Mouse (Mus musculus) midbrain, embryonic 10.5 days (tissue): ENCODE data around the gene Elane. TPM values are rescaled to one million over a fixed set of nuclear protein-coding genes. Genes with fewer than 3 reads are reported as not detected.
"Not testable (repeated sequence)": the region's sequence is repeated elsewhere in the genome, so short reads cannot be mapped to it uniquely, and the experiment has no call there.

Experiments used
- DNase-seq: peaks from one replicate; pipeline ENCODE4 v3.0.0-alpha.2; 2017; ENCODE audit warnings: low spot score
- H3K27ac ChIP-seq: fragments of 300-500 bp; sonication (generic); replicated peaks from 2 replicates; pipeline ENCODE4 v1.5.1; 2016; ENCODE audit warnings: mild to moderate bottlenecking
- H3K27me3 ChIP-seq: fragments of 300-500 bp; sonication (generic); 2 replicates; pipeline ENCODE4 v1.6.1; 2016; ENCODE audit warnings: low read depth, mild to moderate bottlenecking; ENCODE audit not compliant: poor library complexity, severe bottlenecking
- H3K36me3 ChIP-seq: fragments of 300-500 bp; sonication (generic); 2 replicates; pipeline ENCODE4 v1.6.1; 2016; ENCODE audit warnings: mild to moderate bottlenecking, moderate library complexity
- H3K4me1 ChIP-seq: fragments of 300-500 bp; sonication (generic); 2 replicates; pipeline ENCODE4 v1.6.1; 2016
- H3K4me3 ChIP-seq: fragments of 300-500 bp; sonication (generic); 2 replicates; pipeline ENCODE4 v1.5.1; 2016; ENCODE audit warnings: mild to moderate bottlenecking, moderate library complexity
- H3K9me3 ChIP-seq: fragments of 300-500 bp; sonication (generic); replicated peaks from 2 replicates; pipeline ENCODE4 v1.6.1; 2016; ENCODE audit warnings: mild to moderate bottlenecking
- WGBS: fragments of 180-500 bp; shearing (Covaris S2); methylation state at CpG from one replicate; pipeline ENCODE4 v1.1.7; 2016; 5-methylcytosine and 5-hydroxymethylcytosine counted together
- polyA plus RNA-seq: library from polyadenylated mRNA; unstranded; fragments of >200 nt; fragmentation: Nextera tagmentation; extraction: Ambion mirVana; gene quantifications from 2 replicates; pipeline ENCODE4 v1.2.1, GENCODE M21; 2016

Gene Elane
- polyA plus RNA-seq, 1 experiment from 2014 or later: 0.16 TPM

- H3K4me3 ChIP-seq: peak within 1 kb of the TSS; percentile 82
- WGBS: under 1% methylated on average over 57 of the region's 57 CpGs
- peaks cover 34% of the 10 kb centered on the region for H3K36me3 ChIP-seq
- peak; percentile 87 for DNase-seq
- H3K27me3 ChIP-seq: peaks cover 13% of the 10 kb centered on the region
- no peaks in the 10 kb centered on the region for H3K9me3 ChIP-seq
- H3K27ac ChIP-seq: peak within 1 kb of the TSS; percentile 96
- H3K4me1 ChIP-seq: peaks cover 52% of the 10 kb centered on the region
Observed at GRCm38 (mm10) chr10:79874290-79874862, 11.7 kb upstream of the Elane start, which contains the start of the genes Prtn3 and Plppr3. TSS of gene Prtn3 (plus strand) at chr10:79874476. TSS of gene Plppr3 (minus strand) at chr10:79874634.

- 52% methylated on average over 1 of the region's 1 CpGs for WGBS
- H3K4me1 ChIP-seq: peaks cover 63% of the 10 kb centered on the region
Observed at GRCm38 (mm10) chr10:79877174-79877573, 8.9 kb upstream of the Elane start.

GRCm38 (mm10) chr10:79877757-79878156 is 8.3 kb upstream of the Elane start:
- WGBS: 52% methylated on average over 12 of the region's 12 CpGs
- Histone ChIP-seq H3K27ac (no peak overlapping the region), H3K4me1 (peaks cover 63% of the 10 kb centered on the region), H3K27me3 (peaks cover 46% of the 10 kb centered on the region), H3K36me3 (0 out of 2 replicates have a peak, but pooled peaks cover 2% of the 10 kb centered on the region), H3K4me3 (no peak overlapping the region), H3K9me3 (no peaks in the 10 kb centered on the region)
- DNase-seq: no peak

More at GRCm38 (mm10) chr10:79877174-79877573, 8.9 kb upstream of the Elane start:
- DNase-seq: no peak
- Histone ChIP-seq H3K4me3 (no peak overlapping the region), H3K36me3 (peaks cover 8% of the 10 kb centered on the region; the same call in 1 of the 2 replicates), H3K9me3 (no peaks in the 10 kb centered on the region), H3K27ac (no peak overlapping the region), H3K27me3 (peaks cover 41% of the 10 kb centered on the region)

GRCm38 (mm10) chr10:79879527-79879926 is 6.5 kb upstream of the Elane start:
- H3K36me3 ChIP-seq: no peaks in the 10 kb centered on the region
- no peak for DNase-seq
- whole genome bisulfite sequencing: 54% methylated on average over 3 of the region's 3 CpGs
- H3K4me1 ChIP-seq: peaks cover 56% of the 10 kb centered on the region
- H3K27ac ChIP-seq: 0 out of 2 replicates have a peak overlapping the region, but pooled peaks have one; percentile 14
- peaks cover 64% of the 10 kb centered on the region for H3K27me3 ChIP-seq
- H3K9me3 ChIP-seq: no peaks in the 10 kb centered on the region
- no peak overlapping the region for H3K4me3 ChIP-seq

DNA sequence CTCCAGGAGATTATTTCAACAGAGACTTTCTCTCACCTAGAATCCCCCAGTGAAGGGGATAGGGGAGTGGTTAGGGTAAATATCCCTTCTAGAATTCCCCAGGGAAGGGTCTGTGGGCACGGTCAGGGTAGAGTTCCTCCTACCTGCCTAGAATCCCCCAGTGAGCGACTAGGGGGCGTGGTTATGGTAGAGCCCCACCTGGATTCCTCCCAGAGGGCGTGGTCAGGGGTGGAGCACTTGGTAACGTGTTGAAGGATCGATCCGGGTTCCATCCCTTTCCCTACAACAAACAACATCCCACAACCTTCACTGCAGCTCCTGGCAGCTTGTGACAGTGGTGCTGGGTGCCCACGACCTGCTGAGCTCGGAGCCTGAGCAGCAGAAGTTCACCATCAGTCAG is 5.3 kb upstream of the Elane start:
- no peak for DNase-seq
- H3K27me3 ChIP-seq: peaks cover 65% of the 10 kb centered on the region

DNA sequence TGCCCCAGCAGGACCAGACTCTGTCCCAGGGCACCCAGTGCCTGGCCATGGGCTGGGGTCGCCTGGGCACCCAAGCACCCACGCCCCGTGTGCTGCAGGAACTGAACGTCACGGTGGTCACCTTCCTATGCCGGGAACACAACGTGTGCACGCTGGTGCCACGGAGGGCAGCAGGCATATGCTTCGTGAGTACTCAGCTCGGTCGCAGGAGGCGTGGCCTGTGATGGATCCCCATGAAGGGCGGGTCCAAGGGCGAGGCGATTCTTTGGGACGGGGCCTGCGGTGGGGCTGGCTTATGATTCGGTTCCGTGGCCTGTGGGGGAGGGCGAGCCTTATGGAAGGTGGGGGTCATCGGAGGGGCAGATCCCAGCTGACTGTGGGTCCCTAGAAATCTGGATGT is 4.1 kb upstream of the Elane start:
- Histone ChIP-seq H3K27ac (no peak overlapping the region; the same call in 1 of the 2 replicates), H3K27me3 (peaks cover 64% of the 10 kb centered on the region), H3K4me1 (peaks cover 42% of the 10 kb centered on the region), H3K36me3 (no peaks in the 10 kb centered on the region), H3K4me3 (peak overlapping the region; percentile 32), H3K9me3 (no peaks in the 10 kb centered on the region)
- no peak for DNase-seq
- 9% methylated on average over 22 of the region's 22 CpGs for WGBS

More for the DNA sequence above, 5.3 kb upstream of the Elane start:
- H3K4me3 ChIP-seq: no peak overlapping the region
- WGBS: 20% methylated on average over 9 of the region's 9 CpGs
- peaks cover 44% of the 10 kb centered on the region for H3K4me1 ChIP-seq
- no peaks in the 10 kb centered on the region for H3K9me3 ChIP-seq
- H3K27ac ChIP-seq: no peak overlapping the region
- H3K36me3 ChIP-seq: no peaks in the 10 kb centered on the region

DNA sequence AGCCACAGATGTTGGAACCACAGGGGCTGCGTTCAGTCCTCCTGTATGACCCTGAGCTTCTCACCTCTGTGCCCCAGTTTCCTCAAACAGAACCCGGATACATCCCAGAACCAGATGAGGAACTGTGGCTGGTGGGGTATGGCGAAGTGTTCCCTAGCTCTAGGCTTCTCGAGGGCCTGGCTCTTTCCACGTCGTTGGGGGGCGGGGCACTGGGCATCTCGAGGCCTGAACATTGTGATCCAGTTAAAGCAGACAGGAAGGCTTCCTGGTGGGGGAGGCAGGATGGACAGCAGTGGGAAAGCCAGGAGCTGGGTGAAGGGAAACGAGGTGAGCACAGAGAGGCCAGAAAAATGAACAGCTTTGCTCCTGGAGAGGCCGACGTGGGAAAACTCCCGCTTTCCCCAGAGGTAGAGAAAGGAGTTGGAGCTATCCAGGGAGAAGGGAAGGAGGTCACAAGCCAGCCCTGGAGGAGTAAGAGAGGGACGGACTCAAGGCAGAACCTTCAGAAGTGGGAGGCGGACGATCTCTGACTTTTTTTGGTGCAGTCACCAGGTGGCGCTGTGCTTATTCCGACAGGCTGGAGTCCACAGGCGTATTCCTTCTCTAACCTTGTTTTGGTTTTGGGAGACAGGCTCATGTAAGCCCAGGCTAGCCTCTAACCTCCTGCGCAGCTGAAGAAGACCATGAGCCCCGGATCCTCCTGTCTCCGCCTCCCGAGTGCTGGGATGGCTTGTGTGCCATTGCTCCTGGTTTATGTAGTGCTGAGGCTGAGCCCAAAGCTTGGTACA is 2.6 kb upstream of the Elane start:
- 14% methylated on average over 22 of the region's 22 CpGs for WGBS
- H3K4me1 ChIP-seq: peaks cover 32% of the 10 kb centered on the region
- DNase-seq: peak; percentile 81
- no peaks in the 10 kb centered on the region for H3K36me3 ChIP-seq
- H3K27me3 ChIP-seq: peaks cover 62% of the 10 kb centered on the region
- H3K9me3 ChIP-seq: no peaks in the 10 kb centered on the region
- peak overlapping the region; percentile 20; the same call in 1 of the 2 replicates for H3K4me3 ChIP-seq
- H3K27ac ChIP-seq: no peak overlapping the region

GRCm38 (mm10) chr10:79884446-79884845 is 1.6 kb upstream of the Elane start:
- 78% methylated on average over 4 of the region's 4 CpGs for WGBS
- H3K27ac ChIP-seq: no peak overlapping the region
- H3K36me3 ChIP-seq: no peaks in the 10 kb centered on the region
- no peak overlapping the region for H3K4me3 ChIP-seq
- H3K4me1 ChIP-seq: peaks cover 30% of the 10 kb centered on the region
- no peak for DNase-seq
- no peaks in the 10 kb centered on the region for H3K9me3 ChIP-seq
- H3K27me3 ChIP-seq: peaks cover 58% of the 10 kb centered on the region

DNA sequence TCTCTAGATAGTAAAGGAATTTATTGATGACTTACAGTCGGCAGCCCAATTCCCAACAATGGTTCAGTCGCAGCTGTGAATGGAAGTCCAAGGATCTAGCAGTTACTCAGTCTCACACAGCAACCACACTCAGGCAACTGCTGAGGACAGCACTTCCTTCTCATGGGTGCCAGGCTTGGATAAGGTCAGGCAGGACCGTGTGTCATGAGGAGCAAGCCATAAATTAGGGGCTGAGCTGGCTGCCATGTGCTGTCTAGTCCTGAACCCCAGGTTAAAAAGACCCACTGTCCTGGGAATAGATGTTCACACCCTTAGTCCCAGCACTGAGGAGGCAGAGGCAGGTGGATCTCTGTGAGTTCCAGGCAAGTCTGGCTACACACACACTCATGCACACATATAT is 1.1 kb upstream of the Elane start:
- Histone ChIP-seq H3K27me3 (peaks cover 55% of the 10 kb centered on the region), H3K4me1 (peaks cover 26% of the 10 kb centered on the region)
- not testable (repeated sequence) for H3K4me3 ChIP-seq, DNase-seq, H3K9me3 ChIP-seq, H3K36me3 ChIP-seq, H3K27ac ChIP-seq
- 84% methylated on average over 3 of the region's 3 CpGs for WGBS

DNA sequence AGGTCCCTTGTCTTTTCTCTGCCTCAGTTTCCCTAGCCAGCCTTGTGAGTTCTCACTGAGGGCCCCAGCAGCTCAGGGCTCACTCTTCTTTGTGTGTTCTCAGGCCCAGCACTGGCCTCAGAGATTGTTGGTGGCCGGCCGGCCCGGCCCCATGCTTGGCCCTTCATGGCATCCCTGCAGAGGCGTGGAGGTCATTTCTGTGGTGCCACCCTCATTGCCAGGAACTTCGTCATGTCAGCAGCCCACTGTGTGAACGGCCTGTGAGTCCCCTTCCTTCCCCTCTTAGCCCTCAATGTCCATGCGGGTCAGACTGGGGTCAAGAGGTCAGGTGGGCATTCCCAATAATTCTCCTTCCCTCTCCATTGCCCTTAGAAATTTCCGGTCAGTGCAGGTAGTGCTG is 564 bp downstream of the Elane start:
- no peak for DNase-seq
- Histone ChIP-seq H3K27me3 (peaks cover 52% of the 10 kb centered on the region), H3K4me1 (peaks cover 21% of the 10 kb centered on the region), H3K27ac (no peak overlapping the region), H3K36me3 (no peaks in the 10 kb centered on the region), H3K4me3 (no peak overlapping the region), H3K9me3 (no peaks in the 10 kb centered on the region)
- WGBS: 84% methylated on average over 8 of the region's 8 CpGs

- 97% methylated on average over 2 of the region's 2 CpGs for WGBS
- Histone ChIP-seq H3K27ac (no peak overlapping the region), H3K9me3 (no peaks in the 10 kb centered on the region), H3K4me1 (no peaks in the 10 kb centered on the region), H3K36me3 (peaks cover 6% of the 10 kb centered on the region; the same call in 1 of the 2 replicates), H3K27me3 (peaks cover 29% of the 10 kb centered on the region), H3K4me3 (no peak overlapping the region)
- no peak for DNase-seq
Observed at GRCm38 (mm10) chr10:79889386-79889785, 3.3 kb downstream of the Elane start.

GRCm38 (mm10) chr10:79890670-79891069 is 4.6 kb downstream of the Elane start, which contains the start of gene Cfd:
TSS of gene Cfd (plus strand) at chr10:79890853.
- Histone ChIP-seq H3K4me1 (no peaks in the 10 kb centered on the region), H3K9me3 (no peaks in the 10 kb centered on the region), H3K36me3 (peaks cover 18% of the 10 kb centered on the region), H3K27me3 (peaks cover 29% of the 10 kb centered on the region), H3K4me3 (no peak within 1 kb of the TSS), H3K27ac (no peak within 1 kb of the TSS)
- WGBS: 49% methylated on average over 5 of the region's 5 CpGs
- no peak for DNase-seq
